In genomic region chr6:128076104-128077020, GRCm38 (mm10) we compare ENCODE assay signal across 11 mouse cellular contexts.
A peak's percentile ranks its signal among the peaks of the same experiment; 100 is the strongest.
DNase-seq lines count a peak whose midpoint lies in the region; ATAC-seq lines count a peak whose summit lies in the region.
"Had no signal": no experiment of that assay in that cellular context is flagged by ENCODE, and none has a peak within 500 bp of the region (broad histone marks: within the 10 kb centered on the region; RNA-seq: fewer than 3 reads in every experiment).

No protein-coding gene starts in this region.

- peak overlapping the region; percentile 74 for H3K27ac ChIP-seq in heart, embryonic 12.5 days (ENCODE audit: poor library complexity, severe bottlenecking)
- no peak overlapping the region for H3K27ac ChIP-seq in forebrain, embryonic 10.5 days
- H3K27ac ChIP-seq: hindbrain, embryonic 14.5 days; liver, embryonic 13.5 days had no signal

- no peak overlapping the region for H3K4me3 ChIP-seq in heart, embryonic 12.5 days
- no peak overlapping the region for H3K4me3 ChIP-seq in forebrain, embryonic 10.5 days
- H3K4me3 ChIP-seq: liver, embryonic 13.5 days had no signal

- DNase-seq in adrenal gland, postnatal 10 days = peak; percentile 43
- DNase-seq in adrenal gland, adult (ENCODE audit: inconsistent age in 2 of 2, low spot score in 1 of 2) = no peak
- DNase-seq in kidney, postnatal 25 days = peak; percentile 50 to 71
- DNase-seq in lung, postnatal 36 days = peak; percentile 60
- no peak for DNase-seq in forebrain, embryonic 10.5 days (ENCODE audit: extremely low spot score, low spot score)
- DNase-seq in left cerebral cortex, adult 8-10 months (ENCODE audit: low spot score in 2 of 2) = no peak
- DNase-seq in spleen, postnatal 36 days (ENCODE audit: low spot score in 2 of 2) = no peak
- DNase-seq: liver, embryonic 13.5 days; right cerebral cortex, postnatal 25 days had no signal

- 68% methylated on average over 21 of the region's 21 CpGs for WGBS in heart, embryonic 12.5 days
- WGBS in forebrain, embryonic 10.5 days = 93% methylated on average over 21 of the region's 21 CpGs

- H3K4me1 ChIP-seq in heart, embryonic 12.5 days (replicated peaks) = peaks cover 87% of the 10 kb centered on the region
- H3K4me1 ChIP-seq in forebrain, embryonic 10.5 days = peaks cover 46% of the 10 kb centered on the region

- H3K9me3 ChIP-seq in heart, embryonic 12.5 days (replicated peaks) = no peaks in the 10 kb centered on the region
- H3K9me3 ChIP-seq in forebrain, embryonic 10.5 days = no peaks in the 10 kb centered on the region
- H3K9me3 ChIP-seq: liver, embryonic 13.5 days had no signal

- H3K9ac ChIP-seq in heart, embryonic 12.5 days = 0 out of 2 replicates have a peak overlapping the region, but pooled peaks have one; percentile 32
- H3K9ac ChIP-seq: hindbrain, embryonic 14.5 days; liver, embryonic 13.5 days had no signal

- no peak overlapping the region for H3K4me2 ChIP-seq in heart, embryonic 12.5 days
- H3K4me2 ChIP-seq: hindbrain, embryonic 14.5 days; liver, embryonic 13.5 days had no signal

- H3K36me3 ChIP-seq in heart, embryonic 12.5 days = peaks cover 15% of the 10 kb centered on the region; the same call in 1 of the 2 replicates
- no peaks in the 10 kb centered on the region for H3K36me3 ChIP-seq in forebrain, embryonic 10.5 days (replicated peaks)
- H3K36me3 ChIP-seq: liver, embryonic 13.5 days had no signal

- no peak for ATAC-seq in heart, embryonic 12.5 days (ENCODE audit: insufficient number of reproducible peaks, low FRiP score)

- H3K27me3 ChIP-seq in heart, embryonic 12.5 days (replicated peaks) = no peaks in the 10 kb centered on the region
- H3K27me3 ChIP-seq in forebrain, embryonic 10.5 days (ENCODE audit: poor library complexity, severe bottlenecking) = no peaks in the 10 kb centered on the region
- H3K27me3 ChIP-seq: liver, embryonic 13.5 days had no signal

Comparison
In these comparisons a context has a peak if more than half of its experiments do, and no peak if none do; other contexts are left out.
1. DNase-seq: peak in adrenal gland, postnatal 10 days (single experiment), kidney, postnatal 25 days (2 of 2) and lung, postnatal 36 days (single experiment); none in adrenal gland, adult (0 of 2), forebrain, embryonic 10.5 days (single experiment), left cerebral cortex, adult 8-10 months (0 of 2) and spleen, postnatal 36 days (0 of 2).